Mouse (Mus musculus): Measurements from ENCODE around the gene Cfap161.

Cfap161 gene

DNA sequence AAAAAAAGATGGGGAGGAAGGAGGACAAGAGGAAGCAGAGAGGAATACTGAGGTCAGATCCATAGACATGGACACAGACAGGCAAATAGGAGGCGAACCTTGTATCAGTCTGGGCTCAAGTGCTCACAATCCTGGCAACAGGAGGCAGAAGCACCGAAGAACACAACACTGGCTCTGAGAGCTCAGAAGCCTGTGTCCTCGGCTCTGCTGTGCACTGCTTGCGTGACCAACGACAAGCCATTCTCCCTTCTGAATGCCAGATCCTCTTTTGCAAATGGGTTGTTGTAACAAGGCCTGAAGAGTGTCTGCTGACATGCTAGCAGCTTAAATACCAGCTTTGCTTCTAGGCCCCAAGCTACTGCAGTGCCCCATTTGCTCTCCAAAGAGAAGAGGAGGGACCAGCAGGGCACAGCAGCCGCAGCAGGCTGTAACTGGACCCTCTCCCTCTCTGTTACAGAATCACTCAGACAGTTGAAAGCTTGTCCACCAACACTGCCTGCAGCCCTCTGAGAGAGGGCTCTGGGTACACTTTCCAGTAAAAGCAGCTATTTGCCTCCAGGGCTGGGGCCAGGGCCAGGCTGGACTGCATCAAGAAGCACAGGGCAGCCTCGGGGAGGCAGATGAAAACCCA is 54.9 kb downstream of the Cfap161 start:
- DNase-seq (ENCODE audit: low read depth, low spot score), result no peak

DNA sequence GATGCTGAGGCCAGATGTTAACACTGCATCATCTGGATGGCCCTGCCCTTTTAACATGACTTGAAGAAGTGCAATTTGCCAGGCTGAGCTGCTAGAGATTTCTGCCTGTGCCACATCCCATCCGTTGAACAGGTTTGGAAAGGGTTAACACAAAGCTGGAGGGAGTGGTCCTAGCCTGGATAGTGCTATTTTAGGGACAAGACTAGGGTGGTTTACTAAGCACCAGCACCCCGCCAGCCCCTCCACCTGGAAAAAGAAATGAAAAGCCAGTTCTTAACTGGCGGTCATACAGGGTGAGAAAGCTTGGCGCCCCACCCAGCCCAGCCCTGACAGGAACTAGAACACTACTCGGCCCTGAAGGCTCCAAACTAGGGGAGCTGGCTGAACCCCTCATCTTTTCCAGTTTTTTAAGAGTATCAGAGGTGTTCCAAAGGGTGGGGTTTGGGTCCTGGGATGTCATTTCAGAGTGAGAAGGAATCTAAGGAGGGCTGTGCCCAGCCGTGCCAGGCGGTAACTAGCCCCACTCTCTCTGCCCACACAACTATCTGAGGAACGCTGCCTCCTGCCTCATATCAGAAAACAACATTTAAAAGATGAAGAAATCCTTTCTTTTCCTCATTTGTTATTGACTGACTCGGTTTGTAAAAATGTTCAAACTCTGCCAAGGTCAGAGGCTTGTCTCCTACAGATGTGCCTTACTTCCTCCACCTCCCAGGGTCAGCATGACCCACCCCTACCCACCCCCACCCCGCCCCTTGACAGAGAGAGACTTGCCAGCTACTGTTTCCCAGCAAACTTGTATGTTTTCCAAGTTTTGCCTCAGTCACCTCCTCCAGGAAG is 55.8 kb downstream of the Cfap161 start:
- DNase-seq (ENCODE audit: low read depth, low spot score), result no peak

DNA sequence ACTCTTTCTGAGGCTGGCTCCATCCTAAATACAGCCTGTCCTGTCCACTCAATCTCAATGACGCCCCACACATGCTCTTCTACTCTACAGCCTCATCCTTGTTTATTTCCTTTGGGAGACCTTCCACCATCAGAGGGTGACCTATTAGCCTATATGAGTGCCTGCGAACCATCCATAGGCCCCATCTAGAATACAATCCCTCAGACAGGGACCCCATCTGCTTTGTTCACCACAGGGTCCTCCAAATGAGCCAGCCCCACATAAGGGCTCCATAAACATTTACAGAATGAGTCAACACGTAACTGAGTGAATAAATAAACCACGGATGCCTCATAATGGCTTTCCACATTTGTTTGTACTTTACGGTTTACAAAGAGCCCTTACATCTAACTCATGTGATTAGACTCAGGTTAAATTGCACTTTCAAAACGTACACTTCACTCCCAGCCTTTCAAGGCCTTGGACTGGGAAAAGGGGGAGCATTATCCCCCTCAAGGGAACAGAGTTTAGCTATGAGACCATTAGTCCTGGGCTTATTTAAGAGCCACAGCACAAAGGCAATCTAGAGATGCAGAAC is 56.7 kb downstream of the Cfap161 start:
- no peak for DNase-seq (ENCODE audit: low read depth, low spot score)

DNA sequence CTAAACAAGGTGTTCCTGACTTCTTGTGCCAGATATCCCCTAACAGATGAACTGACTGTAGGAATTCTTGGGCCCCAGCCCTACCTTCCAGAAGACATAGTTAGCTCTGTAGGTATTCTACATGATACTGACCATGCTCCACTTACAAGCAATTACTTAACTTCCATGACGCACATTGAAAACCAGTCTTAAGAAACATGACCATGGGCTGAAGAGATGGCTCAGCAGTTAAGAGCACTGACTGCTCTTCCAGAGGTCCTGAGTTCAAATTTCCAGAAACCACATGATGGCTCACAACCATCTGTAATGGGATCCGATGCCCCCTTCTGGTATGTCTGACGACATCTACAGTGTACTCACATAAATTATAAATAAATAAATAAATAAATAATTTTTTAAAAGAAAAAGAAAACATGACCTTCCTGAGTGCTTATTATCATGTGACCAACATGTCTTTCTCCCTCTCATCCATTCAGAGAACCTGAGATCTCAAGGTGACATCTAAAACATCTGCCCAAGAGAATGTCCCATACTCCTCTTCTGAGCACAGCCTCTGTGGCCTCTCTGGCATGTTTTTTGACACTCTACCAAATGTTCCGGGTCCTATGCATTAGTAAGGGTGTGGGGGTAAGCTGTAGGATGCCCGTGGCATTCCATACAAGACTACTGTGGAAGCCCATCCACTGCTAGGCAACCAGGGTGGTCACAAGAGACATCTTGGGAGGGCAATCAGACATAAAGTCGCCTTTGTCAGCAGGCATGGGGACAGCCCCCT is 58.2 kb downstream of the Cfap161 start:
- no peak for DNase-seq (ENCODE audit: low read depth, low spot score)

DNA sequence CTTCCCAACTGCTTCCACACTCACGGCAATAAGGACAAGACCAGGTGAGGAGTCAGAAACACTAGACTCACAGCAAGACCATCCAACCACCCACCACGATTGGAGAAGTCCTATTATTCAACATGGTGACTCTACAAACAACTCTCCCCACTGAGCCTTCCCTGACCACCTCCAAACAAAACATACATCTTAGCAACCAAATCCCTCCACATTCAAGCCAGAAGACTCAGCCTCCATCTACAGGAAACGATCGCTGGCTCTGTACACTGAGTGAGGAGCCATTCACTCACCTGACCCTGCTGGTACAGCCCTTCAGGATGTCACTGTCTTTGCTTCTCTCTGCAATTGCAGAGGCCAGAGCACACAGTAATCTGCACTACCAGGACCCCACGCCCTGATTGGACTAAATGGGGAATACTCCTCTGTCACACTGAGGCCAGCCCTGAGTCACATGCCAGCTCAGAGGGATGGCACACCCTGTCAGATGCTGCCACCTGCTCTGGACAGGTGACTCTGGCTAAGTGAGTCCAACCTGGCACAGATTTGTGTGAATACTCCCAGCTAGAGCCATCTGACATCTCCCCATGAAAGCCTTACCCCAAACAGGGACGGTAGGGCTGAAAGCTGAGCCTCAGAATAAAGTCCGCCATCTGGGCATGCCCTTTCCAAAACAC is 59.4 kb downstream of the Cfap161 start:
- DNase-seq (ENCODE audit: low read depth, low spot score), result no peak

DNA sequence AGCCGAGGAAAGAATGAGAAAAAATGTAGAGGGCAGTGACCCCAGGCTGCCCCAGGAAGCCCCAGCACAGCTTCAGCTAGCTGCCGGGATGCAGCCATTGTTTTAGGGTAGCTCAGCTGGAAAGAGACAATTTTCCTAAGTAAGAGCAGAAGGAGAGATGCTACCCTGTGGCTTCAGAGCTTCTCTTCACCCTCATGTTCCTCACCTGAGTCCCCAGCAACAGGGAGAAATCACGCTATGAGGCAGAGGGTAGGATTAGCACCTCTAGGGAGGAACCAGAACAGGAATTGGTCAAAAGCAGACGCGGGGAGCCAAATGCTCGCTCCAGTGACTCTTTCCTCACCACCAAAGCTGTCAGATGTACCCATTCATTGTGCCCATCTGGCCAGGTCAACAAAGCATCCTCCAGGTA is 60.0 kb downstream of the Cfap161 start:
- no peak for DNase-seq (ENCODE audit: low read depth, low spot score)

DNA sequence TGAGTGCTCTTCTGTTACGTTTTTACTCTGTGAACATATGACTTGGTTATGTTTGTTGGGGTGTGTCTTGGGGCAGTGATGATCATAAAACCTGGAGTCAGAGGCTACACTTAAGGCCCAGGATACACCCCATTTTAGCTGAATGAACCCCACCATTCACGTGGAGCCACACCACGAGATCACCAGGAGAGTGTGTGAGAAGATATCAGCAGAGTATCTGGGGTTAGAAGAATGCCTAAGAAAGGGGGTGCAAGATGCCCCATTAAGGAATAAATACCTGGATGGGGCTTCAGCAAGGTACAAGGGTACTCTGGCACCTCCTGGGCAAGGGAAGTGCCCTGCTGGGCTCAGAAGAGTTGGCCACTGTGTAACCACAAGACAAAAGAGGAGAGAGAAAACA is 60.4 kb downstream of the Cfap161 start:
- DNase-seq (ENCODE audit: low read depth, low spot score), result no peak

DNA sequence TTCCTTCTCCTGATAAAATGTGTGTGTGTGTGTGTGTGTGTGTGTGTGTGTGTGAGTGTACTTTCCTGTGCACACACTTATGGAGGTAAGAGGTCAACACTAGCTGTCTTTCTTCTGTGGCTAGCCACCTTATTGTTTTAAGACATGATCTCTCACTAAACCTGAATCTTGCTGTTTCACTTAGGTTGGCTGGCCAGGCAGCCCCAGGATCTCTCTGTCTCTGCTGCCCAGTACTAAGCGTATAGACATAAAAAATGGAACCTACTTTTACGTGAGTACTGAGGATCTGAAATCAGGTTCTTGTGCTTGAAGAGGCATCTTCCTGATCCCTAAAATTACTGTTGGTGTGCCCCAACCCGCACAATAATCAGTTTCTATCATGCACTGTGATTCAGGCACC is 61.9 kb downstream of the Cfap161 start:
- DNase-seq (ENCODE audit: low read depth, low spot score), result no peak

DNA sequence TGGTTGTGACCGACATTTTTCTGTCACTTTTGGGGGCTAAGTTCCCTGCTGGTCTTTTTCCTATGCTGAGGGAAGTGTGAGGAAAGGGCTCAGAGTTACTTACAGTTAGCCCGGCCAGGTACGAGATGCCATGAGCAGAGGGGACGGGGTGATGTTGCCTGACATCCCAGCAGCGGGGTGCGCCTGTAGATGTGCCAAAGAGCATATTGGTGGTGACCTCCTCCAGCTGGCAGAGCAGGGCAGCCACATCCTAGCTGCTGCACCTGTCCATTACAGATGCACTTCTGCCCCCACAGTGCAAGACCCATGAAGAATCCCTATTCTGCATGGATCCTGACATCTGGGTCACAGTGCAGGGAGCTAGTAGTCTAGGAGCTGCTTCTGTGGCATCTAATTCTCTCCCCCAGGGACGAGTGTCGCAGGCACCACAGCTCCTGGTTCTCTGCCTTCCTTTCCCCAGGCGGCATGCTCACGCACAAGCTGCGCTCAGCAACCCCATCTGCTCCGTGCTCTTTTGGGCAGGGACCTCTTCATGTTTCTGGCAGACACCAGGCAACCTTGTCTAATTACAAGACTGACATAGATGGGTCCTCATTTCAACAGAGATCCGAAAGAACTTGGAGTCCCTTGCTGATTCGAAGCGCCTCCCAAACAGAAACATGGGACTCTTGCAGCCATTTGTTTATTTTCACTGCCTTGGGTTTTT is 62.6 kb downstream of the Cfap161 start:
- DNase-seq (ENCODE audit: low read depth, low spot score), result no peak

DNA sequence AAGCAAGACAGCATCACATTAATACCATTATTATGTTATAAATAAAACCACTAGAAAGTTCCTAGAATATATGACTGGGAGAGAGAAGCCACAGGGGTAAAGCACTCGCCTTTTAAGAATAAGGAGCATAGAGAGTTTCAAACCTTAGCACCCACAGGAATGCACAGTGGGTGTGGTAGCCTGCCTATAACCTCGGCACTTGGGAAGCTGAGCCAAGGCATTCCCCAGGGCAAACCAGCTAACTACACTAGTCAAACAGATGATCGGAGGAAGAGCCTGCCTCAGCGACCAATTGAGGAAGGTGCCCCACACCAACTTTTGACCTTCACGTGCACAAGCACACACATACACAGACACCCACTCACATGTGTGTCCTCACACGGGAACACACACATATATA is 63.4 kb downstream of the Cfap161 start:
- DNase-seq (ENCODE audit: low read depth, low spot score), result no peak

DNA sequence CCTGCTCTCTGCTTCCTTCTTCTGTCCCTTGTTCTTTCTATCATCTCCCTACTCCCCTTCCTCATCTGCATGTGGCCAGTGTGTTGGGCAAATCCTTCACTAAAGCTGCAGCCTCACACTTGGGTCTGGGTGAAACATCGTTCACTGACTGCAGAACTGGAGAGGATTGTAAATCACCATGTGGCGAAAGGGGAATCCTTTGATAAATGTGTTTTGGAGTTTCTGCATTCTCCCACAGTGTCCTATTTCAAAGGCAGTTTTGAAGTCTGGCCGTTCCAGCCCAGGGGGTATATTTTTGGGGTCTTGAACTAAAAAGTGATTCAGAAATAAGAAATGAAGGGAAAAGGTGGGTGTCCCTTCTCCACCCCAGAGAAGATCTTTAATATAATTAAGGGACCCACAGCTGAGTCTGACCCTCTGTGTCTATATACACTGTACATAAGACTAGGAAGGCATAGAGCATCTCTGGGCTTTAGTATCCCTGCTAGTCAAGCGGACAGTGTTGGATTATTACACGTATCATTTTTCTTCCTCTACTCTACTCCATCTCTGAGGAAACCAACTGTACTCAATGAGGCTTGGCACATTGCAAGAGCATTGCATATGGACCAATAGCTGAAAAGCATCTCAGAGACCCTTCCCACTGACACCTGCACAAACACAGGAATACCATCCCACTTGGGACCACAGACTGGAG is 67.6 kb downstream of the Cfap161 start:
- no peak for DNase-seq (ENCODE audit: low read depth, low spot score)

DNA sequence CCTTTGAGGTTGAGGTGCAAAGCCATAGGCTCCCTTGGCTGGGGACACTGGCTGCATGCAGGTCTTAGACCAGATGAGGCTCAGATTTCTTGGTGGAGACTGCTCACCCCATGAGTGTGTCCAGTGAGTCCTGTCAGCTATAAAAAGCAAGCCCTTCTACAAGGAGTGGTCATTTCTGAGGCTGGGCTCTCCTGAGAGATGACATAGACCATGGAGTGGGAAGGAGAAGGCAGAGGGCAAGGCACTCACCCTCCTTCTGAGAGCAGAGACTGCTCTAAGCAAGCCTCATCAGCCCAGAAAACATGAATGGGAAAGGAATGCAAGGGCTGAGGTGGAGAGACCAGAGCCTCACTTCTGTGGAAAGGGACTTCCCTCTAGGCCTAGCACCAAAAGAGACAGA is 68.9 kb downstream of the Cfap161 start:
- DNase-seq (ENCODE audit: low read depth, low spot score), result no peak

DNA sequence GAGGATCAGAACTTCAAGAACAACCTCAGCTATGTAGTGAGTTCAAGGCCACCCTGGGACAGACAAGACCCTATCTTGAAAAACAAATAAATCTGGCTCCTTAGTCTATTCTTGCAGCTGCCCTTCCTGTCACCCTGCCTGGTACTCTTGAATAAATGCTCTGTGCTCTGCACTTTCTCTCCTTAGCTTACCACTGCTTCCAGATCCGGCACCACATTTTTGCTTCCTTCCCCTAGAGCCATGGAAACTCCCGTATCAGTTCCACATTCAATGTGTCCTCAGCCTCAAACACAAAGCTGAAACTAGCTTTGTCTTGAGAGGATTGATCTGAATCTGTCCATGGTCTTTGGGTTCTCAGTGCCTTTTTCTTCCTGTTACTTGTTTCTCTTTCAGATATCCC is 70.1 kb downstream of the Cfap161 start:
- DNase-seq (ENCODE audit: low read depth, low spot score), result no peak
